Mouse (Mus musculus) testis, adult 2 months (tissue): ENCODE results near the gene Sdr39u1. TPM values are rescaled to one million over a fixed set of nuclear protein-coding genes. Genes with fewer than 3 reads are reported as not detected.

Source experiments
- H3K27ac ChIP-seq: fragments of 200-500 bp; 2 replicates; pipeline ENCODE4 v1.5.1; 2012; ENCODE audit warnings: low read depth, low read length; ENCODE audit not compliant: control insufficient read depth, insufficient read depth
- H3K27me3 ChIP-seq: fragments of 200-500 bp; 2 replicates; pipeline ENCODE4 v1.6.1; 2012; ENCODE audit warnings: mild to moderate bottlenecking, low read length, moderate library complexity; ENCODE audit not compliant: control insufficient read depth, insufficient read depth
- H3K36me3 ChIP-seq: fragments of 200-500 bp; 2 replicates; pipeline ENCODE4 v1.6.1; 2012; ENCODE audit warnings: mild to moderate bottlenecking, low read length; ENCODE audit not compliant: control insufficient read depth, insufficient read depth
- H3K4me1 ChIP-seq: fragments of 200-500 bp; 2 replicates; pipeline ENCODE4 v1.6.1; 2012; ENCODE audit warnings: low read length; ENCODE audit not compliant: control insufficient read depth, insufficient read depth
- H3K4me3 ChIP-seq: fragments of 200-500 bp; 2 replicates; pipeline ENCODE4 v1.5.1; 2012; ENCODE audit warnings: low read depth, mild to moderate bottlenecking, low read length, moderate library complexity, mixed read lengths; ENCODE audit not compliant: control insufficient read depth
- CTCF ChIP-seq: fragments of 200-500 bp; IDR thresholded peaks from 2 replicates; pipeline ENCODE4 v1.5.1; 2012; ENCODE audit warnings: low read depth, mild to moderate bottlenecking, inconsistent platforms, low read length, moderate library complexity; ENCODE audit not compliant: control insufficient read depth, insufficient read depth, insufficient replicate concordance
- POLR2A ChIP-seq: fragments of 200-500 bp; IDR thresholded peaks from 2 replicates; pipeline ENCODE4 v1.6.1; 2012; ENCODE audit warnings: low read depth, mild to moderate bottlenecking, inconsistent platforms, low read length, moderate library complexity; ENCODE audit not compliant: control insufficient read depth
- polyA plus RNA-seq: library from polyadenylated mRNA; depleted of rRNA; stranded (reverse); fragments of >200 nt; gene quantifications from 2 replicates; pipeline ENCODE4 v1.2.3, GENCODE M21; 2012; rRNA removed

Gene Sdr39u1
- polyA plus RNA-seq, 1 experiment, result 50.7 TPM

DNA sequence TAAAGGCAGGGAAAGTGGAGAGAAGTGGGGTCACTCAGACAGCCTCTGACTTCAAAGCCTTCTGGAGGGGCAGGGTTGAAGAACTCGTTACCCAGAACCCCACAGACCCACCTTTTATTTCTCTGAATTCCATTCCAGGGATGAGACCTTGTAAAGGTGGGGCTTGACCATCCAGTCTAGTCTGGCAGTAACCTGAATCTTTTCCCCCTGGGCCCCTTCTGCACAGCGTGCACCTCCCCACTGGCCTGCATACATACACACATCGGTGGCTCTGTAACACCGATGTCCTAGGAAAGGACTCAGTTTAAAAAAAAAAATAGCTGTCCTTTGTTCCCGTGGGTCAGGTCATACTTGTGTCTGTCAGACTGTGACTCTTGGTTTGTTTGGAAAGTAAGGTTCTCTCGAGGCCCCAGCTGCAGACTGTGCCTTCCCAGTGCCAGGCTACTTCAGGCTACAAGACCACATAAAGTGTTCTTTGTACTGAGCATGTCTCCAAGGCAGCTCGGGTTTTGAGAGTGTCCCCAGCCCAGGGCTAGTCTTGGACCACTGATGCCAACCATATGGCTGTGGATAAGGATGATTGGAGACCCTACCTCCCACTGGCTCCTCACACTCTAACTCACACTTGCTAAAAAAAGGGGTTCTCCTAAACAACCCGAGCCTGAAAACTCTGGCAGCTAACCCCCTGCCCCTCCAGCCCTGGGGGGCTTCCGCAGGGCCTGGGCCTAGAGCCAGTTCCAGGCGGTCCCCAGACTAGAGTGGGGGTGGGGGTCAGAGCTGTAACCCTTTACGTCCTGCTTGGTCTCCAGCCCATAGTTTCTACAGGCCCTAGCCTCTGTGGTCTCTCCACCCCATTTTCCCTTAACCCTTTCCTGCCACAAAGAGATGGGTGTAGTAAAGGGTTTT, 47.2 kb downstream of the Sdr39u1 start:
- Histone ChIP-seq H3K36me3 (no peaks in the 10 kb centered on the region), H3K27ac (no peak overlapping the region), H3K4me3 (no peak overlapping the region), H3K4me1 (peaks cover 12% of the 10 kb centered on the region), H3K27me3 (no peaks in the 10 kb centered on the region)
- TF ChIP-seq POLR2A (no peak), CTCF (no peak)

DNA sequence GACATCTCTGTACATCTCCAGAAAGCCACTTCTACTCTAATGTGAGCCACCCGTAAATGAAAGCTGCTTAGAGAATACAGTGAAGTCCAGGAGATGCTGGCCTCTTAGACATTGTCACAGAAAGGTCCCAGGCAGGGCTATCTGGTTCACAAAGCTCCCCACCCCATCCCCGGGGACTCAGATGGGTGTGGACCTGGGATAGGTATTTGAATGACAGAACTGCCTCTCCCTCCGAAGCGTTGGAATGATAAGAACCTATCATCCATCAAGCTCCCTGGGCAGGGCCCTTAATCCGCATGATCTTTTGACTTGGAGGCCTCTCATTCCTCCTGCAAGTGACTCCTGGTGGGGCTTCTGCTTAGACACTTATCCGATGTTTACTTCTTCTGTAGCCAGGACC, 49.2 kb downstream of the Sdr39u1 start:
- Histone ChIP-seq H3K27ac (no peak overlapping the region), H3K4me1 (peaks cover 12% of the 10 kb centered on the region), H3K4me3 (no peak overlapping the region), H3K36me3 (no peaks in the 10 kb centered on the region), H3K27me3 (no peaks in the 10 kb centered on the region)
- no peak for TF ChIP-seq CTCF
- no peak for TF ChIP-seq POLR2A

Other genes with a start within 250 kb of the Sdr39u1 start
- gene Mdp1, start 239.8 kb downstream of the Sdr39u1 start, polyA plus RNA-seq, result 4.1 TPM in 2 replicates
- gene Gmpr2, start 228.4 kb downstream of the Sdr39u1 start, polyA plus RNA-seq, result 29.6 and 35.9 TPM in 2 replicates
- gene Nedd8, start 228.2 kb downstream of the Sdr39u1 start, polyA plus RNA-seq, result 196 and 222 TPM in 2 replicates
- gene Tinf2, start 218.5 kb downstream of the Sdr39u1 start, polyA plus RNA-seq, result 26.8 and 30.0 TPM in 2 replicates
- gene Tgm1, start 186.4 kb downstream of the Sdr39u1 start, polyA plus RNA-seq, result 0.27 and 0.65 TPM in 2 replicates
- 40.9 and 41.4 TPM in 2 replicates for gene Rabggta, start 178.0 kb downstream of the Sdr39u1 start, polyA plus RNA-seq
- 322 and 330 TPM in 2 replicates for gene Dhrs1, start 154.6 kb downstream of the Sdr39u1 start, polyA plus RNA-seq
- gene Nop9, start 154.6 kb downstream of the Sdr39u1 start, polyA plus RNA-seq, result 142 and 144 TPM in 2 replicates
- gene Cideb, start 141.8 kb downstream of the Sdr39u1 start, polyA plus RNA-seq, result 0.13 TPM in 1 of 2 replicates, not detected in the other
- 0.07 and 0.11 TPM in 2 replicates for gene Ltb4r2, start 138.9 kb downstream of the Sdr39u1 start, polyA plus RNA-seq
- gene Ltb4r1, start 134.3 kb downstream of the Sdr39u1 start, polyA plus RNA-seq, result 0.11 and 0.20 TPM in 2 replicates
- 0.38 and 0.82 TPM in 2 replicates for gene Adcy4, start 116.2 kb downstream of the Sdr39u1 start, polyA plus RNA-seq
- gene Ripk3, start 111.4 kb downstream of the Sdr39u1 start, polyA plus RNA-seq, result 4.1 and 4.8 TPM in 2 replicates
- gene Nfatc4, start 77.1 kb downstream of the Sdr39u1 start, polyA plus RNA-seq, result 0.58 and 0.83 TPM in 2 replicates
- gene Nynrin, start 46.3 kb downstream of the Sdr39u1 start, polyA plus RNA-seq, result 0.41 and 0.51 TPM in 2 replicates
- 1.0 and 1.1 TPM in 2 replicates for gene Cbln3, start 15.9 kb downstream of the Sdr39u1 start, polyA plus RNA-seq
- gene Khnyn, start 15.3 kb downstream of the Sdr39u1 start, polyA plus RNA-seq, result 5.0 and 5.1 TPM in 2 replicates
- 0.10 TPM in 1 of 2 replicates, not detected in the other for gene Cma1, start 44.4 kb upstream of the Sdr39u1 start, polyA plus RNA-seq
- not detected in 2 replicates for gene Cma2, start 50.7 kb upstream of the Sdr39u1 start, polyA plus RNA-seq
- not detected in 2 replicates for gene Mcpt1, start 117.7 kb upstream of the Sdr39u1 start, polyA plus RNA-seq
- not detected in 2 replicates for gene Mcpt9, start 130.2 kb upstream of the Sdr39u1 start, polyA plus RNA-seq
- not detected in 2 replicates for gene Mcpt2, start 141.7 kb upstream of the Sdr39u1 start, polyA plus RNA-seq
- gene Mcpt4, start 162.0 kb upstream of the Sdr39u1 start, polyA plus RNA-seq, result 0.16 TPM in 1 of 2 replicates, not detected in the other
- not detected in 2 replicates for gene Mcpt8, start 185.0 kb upstream of the Sdr39u1 start, polyA plus RNA-seq
- not detected in 2 replicates for gene Ctsg, start 202.3 kb upstream of the Sdr39u1 start, polyA plus RNA-seq
- gene Gzme, start 220.3 kb upstream of the Sdr39u1 start, polyA plus RNA-seq, result not detected in 2 replicates
- not detected in 2 replicates for gene Gzmd, start 232.3 kb upstream of the Sdr39u1 start, polyA plus RNA-seq